Mouse (Mus musculus) myocyte (in vitro differentiated cells): ENCODE measurements around the gene Gm20489. TPM values are rescaled to one million over a fixed set of nuclear protein-coding genes. Genes with fewer than 3 reads are reported as not detected.

ENCODE experiments used
- H3K27me3 ChIP-seq: one replicate; pipeline ENCODE4 v1.6.1; 2011; ENCODE audit not compliant: control insufficient read depth, insufficient read depth, insufficient read length
- H3K36me3 ChIP-seq: one replicate; pipeline ENCODE4 v1.6.1; 2011; ENCODE audit not compliant: control insufficient read depth, insufficient read depth
- H3K4me2 ChIP-seq: one replicate; pipeline ENCODE4 v1.6.1; 2011; ENCODE audit warnings: low read depth, control low read depth
- H3K4me3 ChIP-seq: one replicate; pipeline ENCODE4 v1.5.1; 2011; ENCODE audit warnings: mild to moderate bottlenecking, control low read depth, moderate library complexity
- H3K79me2 ChIP-seq: one replicate; pipeline ENCODE4 v1.6.1; 2011; ENCODE audit not compliant: control insufficient read depth, insufficient read depth
- H3ac ChIP-seq: one replicate; pipeline ENCODE4 v1.6.1; 2011; ENCODE audit not compliant: control insufficient read depth, insufficient read length
- CEBPB ChIP-seq: IDR thresholded peaks from 2 replicates; pipeline ENCODE4 v1.6.1; 2011; ENCODE audit warnings: mild to moderate bottlenecking, moderate library complexity; ENCODE audit not compliant: poor library complexity, insufficient read depth, severe bottlenecking
- E2F4 ChIP-seq: IDR thresholded peaks from one replicate; pipeline ENCODE4 v1.6.1; 2011; ENCODE audit warnings: mild to moderate bottlenecking, control low read depth, moderate library complexity; ENCODE audit not compliant: insufficient read depth
- MAX ChIP-seq: IDR thresholded peaks from one replicate; pipeline ENCODE4 v1.6.1; 2011; ENCODE audit warnings: low read depth, mild to moderate bottlenecking, control low read depth
- MYOD1 ChIP-seq, 3 experiments: IDR thresholded peaks; one replicate each; pipeline ENCODE4 v1.6.1; 2011; ENCODE audit warnings: control low read depth in 2 of 3, low read depth in 2 of 3, mild to moderate bottlenecking in 2 of 3, moderate library complexity in 1 of 3; ENCODE audit not compliant: insufficient read length in 2 of 3, control insufficient read depth in 1 of 3
- MYOG ChIP-seq, 3 experiments: IDR thresholded peaks; one replicate each; pipeline ENCODE4 v1.6.1; 2011; ENCODE audit warnings: control low read depth in 2 of 3, low read depth in 2 of 3, mild to moderate bottlenecking in 2 of 3; ENCODE audit not compliant: insufficient read length in 2 of 3, control insufficient read depth in 1 of 3, insufficient read depth in 1 of 3
- POLR2A ChIP-seq: IDR thresholded peaks from one replicate; pipeline ENCODE4 v1.6.1; 2011; ENCODE audit warnings: low read depth, mild to moderate bottlenecking, control low read depth, moderate library complexity; ENCODE audit not compliant: insufficient read length
- POLR2AphosphoS2 ChIP-seq: IDR thresholded peaks from one replicate; pipeline ENCODE4 v1.6.1; 2011; ENCODE audit warnings: low read depth, control low read depth; ENCODE audit not compliant: insufficient read length
- REST ChIP-seq: IDR thresholded peaks from one replicate; pipeline ENCODE4 v1.6.1; 2011; ENCODE audit warnings: mild to moderate bottlenecking, control low read depth, moderate library complexity; ENCODE audit not compliant: insufficient read depth, insufficient read length
- SRF ChIP-seq: IDR thresholded peaks from one replicate; pipeline ENCODE4 v1.6.1; 2011; ENCODE audit warnings: low read depth; ENCODE audit not compliant: control insufficient read depth, insufficient read length
- TCF12 ChIP-seq: IDR thresholded peaks from one replicate; pipeline ENCODE4 v1.6.1; 2011; ENCODE audit warnings: mild to moderate bottlenecking, control low read depth; ENCODE audit not compliant: poor library complexity, insufficient read depth, severe bottlenecking
- TCF3 ChIP-seq: IDR thresholded peaks from one replicate; pipeline ENCODE4 v1.6.1; 2011; ENCODE audit warnings: low read depth, control low read depth; ENCODE audit not compliant: insufficient read length
- USF1 ChIP-seq: IDR thresholded peaks from one replicate; pipeline ENCODE4 v1.6.1; 2011; ENCODE audit warnings: low read depth, mild to moderate bottlenecking, control low read depth, moderate library complexity
- polyA plus RNA-seq: library from polyadenylated mRNA; unstranded; fragments of >200 nt; fragmentation: generic; extraction: Trizol; gene quantifications from one replicate; pipeline ENCODE4 v1.2.1, GENCODE M21; 2012; ENCODE audit warnings: missing spikeins

Gene Gm20489
- polyA plus RNA-seq, 1 experiment = not detected

- Histone ChIP-seq H3K4me3 (no peak overlapping the region), H3ac (no peak overlapping the region), H3K79me2 (no peaks in the 10 kb centered on the region), H3K4me2 (no peak overlapping the region), H3K27me3 (no peaks in the 10 kb centered on the region), H3K36me3 (no peaks in the 10 kb centered on the region)
- TF ChIP-seq SRF = no peak
- no peak for TF ChIP-seq CEBPB
- no peak for TF ChIP-seq USF1
- TF ChIP-seq MYOG (IDR thresholded peaks at IDR 0.05; ENCODE audit: control insufficient read depth in 1 of 3, insufficient read depth in 1 of 3, insufficient read length in 2 of 3, low read depth in 2 of 3) = no peak
- TF ChIP-seq MYOD1 (IDR thresholded peaks at IDR 0.05; ENCODE audit: control insufficient read depth in 1 of 3, insufficient read length in 2 of 3, low read depth in 2 of 3) = no peak
- no peak for TF ChIP-seq POLR2AphosphoS2
- no peak for TF ChIP-seq MAX
- TF ChIP-seq REST = no peak
- TF ChIP-seq E2F4 = no peak
- no peak for TF ChIP-seq TCF12
- no peak for TF ChIP-seq TCF3
- no peak for TF ChIP-seq POLR2A
Observed at GRCm38 (mm10) chrX:101289037-101289436, 20.2 kb upstream of the Gm20489 start.

GRCm38 (mm10) chrX:101288432-101288831 is 19.6 kb upstream of the Gm20489 start:
- no peaks in the 10 kb centered on the region for H3K79me2 ChIP-seq
- H3K4me3 ChIP-seq = no peak overlapping the region
- no peak for TF ChIP-seq TCF12
- TF ChIP-seq E2F4 = no peak
- TF ChIP-seq TCF3 = no peak
- no peak for TF ChIP-seq USF1
- TF ChIP-seq POLR2A = no peak
- no peak for TF ChIP-seq MYOD1 (IDR thresholded peaks at IDR 0.05; ENCODE audit: control insufficient read depth in 1 of 3, insufficient read length in 2 of 3, low read depth in 2 of 3)
- no peak for TF ChIP-seq REST
- no peak for TF ChIP-seq POLR2AphosphoS2
- TF ChIP-seq MYOG (IDR thresholded peaks at IDR 0.05; ENCODE audit: control insufficient read depth in 1 of 3, insufficient read depth in 1 of 3, insufficient read length in 2 of 3, low read depth in 2 of 3) = no peak
- no peak overlapping the region for H3ac ChIP-seq
- no peaks in the 10 kb centered on the region for H3K36me3 ChIP-seq
- no peak overlapping the region for H3K4me2 ChIP-seq
- H3K27me3 ChIP-seq = no peaks in the 10 kb centered on the region

- Histone ChIP-seq H3K4me3 (no peak overlapping the region), H3K4me2 (no peak overlapping the region), H3K79me2 (no peaks in the 10 kb centered on the region), H3K36me3 (no peaks in the 10 kb centered on the region), H3ac (no peak overlapping the region), H3K27me3 (no peaks in the 10 kb centered on the region)
- TF ChIP-seq MYOG (IDR thresholded peaks at IDR 0.05; ENCODE audit: control insufficient read depth in 1 of 3, insufficient read depth in 1 of 3, insufficient read length in 2 of 3, low read depth in 2 of 3) = no peak
- no peak for TF ChIP-seq SRF
Observed at GRCm38 (mm10) chrX:101287543-101287942, 18.7 kb upstream of the Gm20489 start.

GRCm38 (mm10) chrX:101285953-101286670 is 17.3 kb upstream of the Gm20489 start:
- TF ChIP-seq MAX (no peak), E2F4 (no peak), TCF3 (no peak), USF1 (no peak), POLR2A (no peak), MYOG (IDR thresholded peaks at IDR 0.05; ENCODE audit: control insufficient read depth in 1 of 3, insufficient read depth in 1 of 3, insufficient read length in 2 of 3, low read depth in 2 of 3) (no peak), REST (no peak), MYOD1 (IDR thresholded peaks at IDR 0.05; ENCODE audit: control insufficient read depth in 1 of 3, insufficient read length in 2 of 3, low read depth in 2 of 3) (no peak), TCF12 (no peak)
- Histone ChIP-seq H3K79me2 (no peaks in the 10 kb centered on the region), H3K4me2 (no peak overlapping the region), H3ac (no peak overlapping the region), H3K27me3 (no peaks in the 10 kb centered on the region), H3K4me3 (no peak overlapping the region), H3K36me3 (peaks cover 1% of the 10 kb centered on the region)

- H3K4me3 ChIP-seq = no peak overlapping the region
- H3K4me2 ChIP-seq = no peak overlapping the region
- no peaks in the 10 kb centered on the region for H3K79me2 ChIP-seq
- H3ac ChIP-seq = no peak overlapping the region
- H3K27me3 ChIP-seq = no peaks in the 10 kb centered on the region
- TF ChIP-seq SRF (no peak), POLR2AphosphoS2 (no peak), MAX (no peak), E2F4 (no peak)
- peaks cover 5% of the 10 kb centered on the region for H3K36me3 ChIP-seq
Observed at GRCm38 (mm10) chrX:101285534-101285933, 16.7 kb upstream of the Gm20489 start.
